Mouse (Mus musculus) CD8-positive naive resting alpha-beta T cell, adult 2 months (primary cell): ENCODE data around the gene Aoc2.
A peak's percentile ranks its signal among the peaks of the same experiment; 100 is the strongest.
"Not testable (repeated sequence)": the region's sequence is repeated elsewhere in the genome, so short reads cannot be mapped to it uniquely, and the experiment has no call there.

ENCODE experiments used
- DNase-seq, 2 experiments: peaks; one replicate each; pipeline ENCODE4 v3.0.0; 2022; ENCODE audit warnings: low read depth in 2 of 2, low spot score in 2 of 2

Gene Aoc2

DNA sequence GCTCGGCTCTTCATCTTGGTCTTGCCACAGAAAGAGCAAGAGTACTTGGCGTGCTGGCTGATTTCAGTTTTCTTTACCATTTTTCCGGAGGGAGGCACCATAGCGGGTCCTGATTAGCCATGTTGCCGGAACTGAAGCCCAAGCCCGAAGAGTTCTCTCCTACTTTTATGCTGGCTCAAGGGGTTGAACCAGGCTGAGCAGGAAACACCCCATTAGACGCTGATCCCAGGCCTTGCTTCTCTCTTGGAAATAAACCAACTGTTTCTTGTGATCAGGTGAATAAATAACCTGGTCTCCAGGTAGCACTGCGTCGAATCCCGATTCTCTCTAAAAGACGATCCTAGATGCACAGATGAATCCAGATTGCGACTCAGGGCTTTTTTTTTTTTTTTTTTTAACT is 28.6 kb downstream of the Aoc2 start:
- no peak for DNase-seq

DNA sequence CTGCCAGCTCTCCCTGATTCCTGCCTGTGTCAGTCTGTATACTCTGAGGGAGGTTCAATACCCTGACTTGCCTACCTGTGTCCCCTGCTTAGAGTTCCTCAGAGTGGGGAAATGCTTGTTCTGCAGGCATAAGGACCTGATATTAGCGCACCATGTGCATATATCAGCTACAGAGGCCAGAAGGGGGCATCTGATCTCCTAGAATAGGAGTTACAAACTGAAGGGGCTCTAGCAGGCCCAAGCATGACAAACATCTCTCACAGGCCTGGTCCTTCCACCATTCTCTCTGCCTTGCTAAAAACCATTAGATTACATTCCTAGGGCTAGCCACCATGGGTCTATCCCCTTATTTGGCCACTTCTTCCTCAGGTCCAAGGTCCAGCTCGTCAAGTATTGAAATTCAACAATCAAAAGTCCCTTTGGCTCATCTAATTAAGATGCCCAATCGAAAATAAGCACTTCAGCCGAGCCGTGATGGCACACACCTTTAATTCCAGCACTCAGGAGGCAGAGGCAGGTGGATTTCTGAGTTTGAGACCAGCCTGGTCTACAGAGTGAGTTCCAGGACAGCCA is 29.7 kb downstream of the Aoc2 start:
- no peak for DNase-seq

DNA sequence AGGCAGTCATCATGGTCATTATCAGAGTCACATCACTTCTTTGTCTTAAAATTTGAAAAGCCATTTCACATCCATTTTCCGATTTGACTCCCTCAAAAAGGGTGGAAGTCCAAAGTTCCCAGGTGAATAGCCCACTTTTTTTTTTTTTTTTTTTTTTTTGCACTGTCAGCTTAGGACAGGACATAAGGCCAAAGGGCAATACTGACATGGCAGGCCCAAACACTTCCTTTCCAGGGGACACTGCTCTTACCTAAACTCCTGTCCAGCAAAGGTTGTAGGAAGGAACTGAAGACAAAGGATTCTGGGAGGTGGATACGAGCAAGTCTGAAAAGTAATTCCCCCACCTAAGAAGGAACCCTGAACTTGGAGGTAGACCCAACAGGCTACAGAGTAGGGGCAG is 31.1 kb downstream of the Aoc2 start:
- DNase-seq = no peak

- DNase-seq = peak in 1 of 2 experiments; percentile 16
Observed at GRCm38 (mm10) chr11:101357505-101358182, 32.8 kb downstream of the Aoc2 start.

GRCm38 (mm10) chr11:101359776-101360175 is 34.9 kb downstream of the Aoc2 start:
- DNase-seq = no peak

- peak in 1 of 2 experiments; percentile 23 for DNase-seq
Observed at GRCm38 (mm10) chr11:101360651-101361113, 35.8 kb downstream of the Aoc2 start.

GRCm38 (mm10) chr11:101364531-101364931 is 39.7 kb downstream of the Aoc2 start:
- no peak for DNase-seq

GRCm38 (mm10) chr11:101367326-101367935 is 42.6 kb downstream of the Aoc2 start, which contains the start of gene G6pc:
Gene G6pc (plus strand): TSS chr11:101367561.
- DNase-seq = no peak

DNA sequence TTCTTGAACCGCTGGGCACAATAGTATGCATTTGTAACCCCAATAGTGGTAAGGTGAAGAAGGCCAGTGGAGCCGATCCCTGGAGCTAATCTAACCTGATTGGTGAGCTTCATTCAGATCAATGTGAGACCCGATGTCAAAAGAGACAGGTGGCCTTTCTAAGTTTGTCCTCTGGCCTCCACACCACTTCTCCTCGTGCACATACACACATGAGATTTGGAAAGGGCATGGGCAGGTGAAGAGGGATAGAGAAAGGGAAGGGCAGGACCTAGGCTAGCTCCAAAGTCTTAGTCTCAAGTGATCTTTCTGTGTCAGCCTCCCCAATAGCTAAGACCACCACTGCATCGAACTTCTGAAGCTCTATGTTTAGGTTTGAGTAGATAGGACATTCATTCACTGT is 45.3 kb downstream of the Aoc2 start:
- no peak for DNase-seq

GRCm38 (mm10) chr11:101374421-101374938 is 49.6 kb downstream of the Aoc2 start:
- DNase-seq = no peak

DNA sequence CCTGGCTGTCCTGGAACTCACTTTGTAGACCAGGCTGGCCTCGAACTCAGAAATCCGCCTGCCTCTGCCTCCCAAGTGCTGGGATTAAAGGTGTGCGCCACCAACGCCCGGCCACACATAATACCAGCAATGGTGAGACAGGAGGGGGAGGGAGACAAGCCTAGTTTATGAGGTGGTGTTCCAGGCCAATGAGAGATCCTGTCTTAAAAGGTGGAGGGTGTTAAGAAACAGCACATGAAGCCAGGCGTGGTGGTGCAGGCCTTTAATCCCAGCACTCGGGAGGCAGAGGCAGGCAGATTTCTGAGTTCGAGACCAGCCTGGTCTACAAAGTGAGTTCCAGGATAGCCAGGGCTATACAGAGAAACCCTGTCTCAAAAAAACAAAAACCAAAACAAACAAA is 53.3 kb downstream of the Aoc2 start:
- not testable (repeated sequence) for DNase-seq

- DNase-seq = no peak
Observed at GRCm38 (mm10) chr11:101378926-101379325, 54.1 kb downstream of the Aoc2 start.
